Mouse (Mus musculus): ENCODE data around the gene Fkbp4. TPM values are rescaled to one million over a fixed set of nuclear protein-coding genes. Genes with fewer than 3 reads are reported as not detected.

Gene Fkbp4
- polyA plus RNA-seq (2012; rRNA removed), result 75.1 and 76.5 TPM in 2 replicates

GRCm38 (mm10) chr6:128438317-128438870 lies at the start of gene Fkbp4:
Gene Fkbp4, minus strand, starts transcription at chr6:128438677.

GRCm38 (mm10) chr6:128424269-128425019 lies 14.0 kb downstream of the Fkbp4 start, which contains the start of gene Itfg2:
Gene Itfg2, minus strand, starts transcription at chr6:128424931.

DNA sequence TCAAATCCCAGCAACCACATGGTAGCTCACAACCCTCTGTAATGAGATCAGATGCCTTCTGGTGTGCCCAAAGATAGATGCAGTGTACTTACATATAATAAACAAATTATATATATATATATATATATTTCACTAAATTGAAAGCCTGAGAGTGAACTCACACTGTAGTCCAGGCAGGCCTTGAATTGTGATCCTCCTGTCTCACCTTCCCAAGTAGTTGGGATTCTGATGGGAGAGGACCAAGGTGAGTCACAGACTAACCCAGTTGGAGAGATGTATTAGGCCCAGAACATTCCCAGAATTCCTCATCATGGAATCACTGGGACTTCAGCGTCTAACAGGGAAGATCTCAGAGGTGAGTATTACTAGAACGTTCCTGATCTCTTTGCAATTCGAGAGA lies 39.5 kb downstream of the Fkbp4 start, which contains the start of gene Nrip2:
TSS of gene Nrip2 (plus strand) at position 301 of the 400 bp plus-strand sequence.

Other genes with a start within 250 kb of the Fkbp4 start
- 0.20 and 0.22 TPM in 2 replicates for gene Tead4, start 137.9 kb downstream of the Fkbp4 start, polyA plus RNA-seq (2012; rRNA removed)
- gene Tulp3, start 82.8 kb downstream of the Fkbp4 start, polyA plus RNA-seq (2012; rRNA removed), result 2.9 and 3.4 TPM in 2 replicates
- gene Rhno1, start 75.8 kb downstream of the Fkbp4 start, polyA plus RNA-seq (2012; rRNA removed), result 8.4 and 9.5 TPM in 2 replicates
- gene Foxm1, start 75.7 kb downstream of the Fkbp4 start, polyA plus RNA-seq (2012; rRNA removed), result 12.4 and 15.1 TPM in 2 replicates
- gene Tex52, start 63.2 kb downstream of the Fkbp4 start, polyA plus RNA-seq (2012; rRNA removed), result 0.05 and 0.07 TPM in 2 replicates
- not detected in 2 replicates for gene Gm44596, start 63.2 kb downstream of the Fkbp4 start, polyA plus RNA-seq (2012; rRNA removed)
- gene Nrip2, start 39.4 kb downstream of the Fkbp4 start, polyA plus RNA-seq (2012; rRNA removed), result 1.4 and 2.0 TPM in 2 replicates
- gene Itfg2, start 13.7 kb downstream of the Fkbp4 start, polyA plus RNA-seq (2012; rRNA removed), result 5.4 and 5.6 TPM in 2 replicates
- gene Pzp, start 88.0 kb upstream of the Fkbp4 start, polyA plus RNA-seq (2012; rRNA removed), result 2,519 and 2,528 TPM in 2 replicates
- 68.7 and 95.4 TPM in 2 replicates for gene A2ml1, start 142.9 kb upstream of the Fkbp4 start, polyA plus RNA-seq (2012; rRNA removed)
- gene Klrb1a, start 184.9 kb upstream of the Fkbp4 start, polyA plus RNA-seq (2012; rRNA removed), result 0.07 and 0.16 TPM in 2 replicates
- 1.1 and 1.2 TPM in 2 replicates for gene Clec2h, start 223.7 kb upstream of the Fkbp4 start, polyA plus RNA-seq (2012; rRNA removed)

Measured in liver, embryonic 18 days (tissue).